8 mouse cellular contexts compared by ENCODE assay signal in genomic region chr1:133030461-133030860, GRCm38 (mm10). TPM values are rescaled to one million over a fixed set of nuclear protein-coding genes. Genes with fewer than 3 reads are reported as not detected.
DNase-seq lines count a peak whose midpoint lies in the region; ATAC-seq and TF ChIP-seq lines count a peak whose summit lies in the region.

Gene Mdm4 (minus strand): TSS chr1:133030561.

- no peaks in the 10 kb centered on the region; the same call in 1 of the 2 replicates for H3K4me1 ChIP-seq in heart, adult 2 months (ENCODE audit: control insufficient read depth, insufficient read depth, low read length)
- H3K4me1 ChIP-seq in midbrain, embryonic 13.5 days (replicated peaks): peaks cover 12% of the 10 kb centered on the region

- no peaks in the 10 kb centered on the region for H3K79me2 ChIP-seq in heart, adult 2 months (replicated peaks; ENCODE audit: control insufficient read depth, insufficient read depth, low read length)

- TF ChIP-seq CTCF in heart, adult 2 months (IDR thresholded peaks at IDR 0.05): no peak

- H3K9ac ChIP-seq in heart, adult 2 months (ENCODE audit: low read depth, low read length): no peak within 1 kb of the TSS
- H3K9ac ChIP-seq in midbrain, embryonic 13.5 days (replicated peaks): no peak within 1 kb of the TSS

- 95% methylated on average over 5 of the region's 5 CpGs for WGBS in heart, adult 2 months
- 95% methylated on average over 5 of the region's 5 CpGs for WGBS in midbrain, embryonic 13.5 days

- no peak for ATAC-seq in common myeloid progenitor, adult 5-6 weeks (replicated peaks; ENCODE audit: low read depth, poor library complexity, severe bottlenecking)
- no peak for ATAC-seq in midbrain, embryonic 13.5 days

- no peak within 1 kb of the TSS for H3K4me3 ChIP-seq in heart, adult 2 months
- H3K4me3 ChIP-seq in midbrain, embryonic 13.5 days (replicated peaks): no peak within 1 kb of the TSS

- no peak for TF ChIP-seq POLR2A in heart, adult 2 months (IDR thresholded peaks at IDR 0.05; ENCODE audit: insufficient read depth, low read depth, low read length)

- intact Hi-C loops in heart, adult 2 months (cut with DNase I): no loop called here

- no peak within 1 kb of the TSS for H3K27ac ChIP-seq in heart, adult 2 months
- no peak within 1 kb of the TSS for H3K27ac ChIP-seq in midbrain, embryonic 13.5 days

- no peaks in the 10 kb centered on the region for H3K27me3 ChIP-seq in heart, adult 2 months (ENCODE audit: control insufficient read depth, insufficient read depth, low read length)
- no peaks in the 10 kb centered on the region for H3K27me3 ChIP-seq in midbrain, embryonic 13.5 days

- no peak for TF ChIP-seq EP300 in heart, adult 2 months (IDR thresholded peaks at IDR 0.05; ENCODE audit: insufficient read depth, low read depth, low read length)

- H3K9me3 ChIP-seq in midbrain, embryonic 13.5 days: no peaks in the 10 kb centered on the region

- DNase-seq in layer of hippocampus, adult 8-10 months (ENCODE audit: low spot score in 2 of 2): no peak
- DNase-seq in layer of hippocampus, adult 11-12 months (ENCODE audit: low spot score): no peak
- DNase-seq in heart, adult 2 months: no peak
- no peak for DNase-seq in layer of hippocampus, postnatal 10 days (ENCODE audit: low spot score in 2 of 2)
- DNase-seq in cerebellum, adult 11 months: no peak
- no peak for DNase-seq in thymus, postnatal 4 days

- no peak within 1 kb of the TSS for H3K4me2 ChIP-seq in midbrain, embryonic 13.5 days (replicated peaks)

- no peaks in the 10 kb centered on the region for H3K36me3 ChIP-seq in heart, adult 2 months (ENCODE audit: control insufficient read depth, insufficient read depth, low read length)
- H3K36me3 ChIP-seq in midbrain, embryonic 13.5 days: no peaks in the 10 kb centered on the region

RNA-seq across cellular contexts. Expression of gene Mdm4, which starts in this region (rescaled TPM):
- total RNA-seq in layer of hippocampus, adult 8-10 months (2022): 100 to 1,000 TPM in 1 of 4 experiments, 10 to 100 TPM in 3; 86.9 to 117 (median 95.4) TPM
- total RNA-seq in common myeloid progenitor, adult 5-6 weeks (2017): 104 and 113 TPM in 2 replicates
- total RNA-seq in heart, adult 2 months (2021): 10 to 100 TPM; 23.7 to 25.9 TPM
- polyA plus RNA-seq in heart, adult 2 months (2012; rRNA removed): 22.9 and 43.2 TPM in 2 replicates
- total RNA-seq in layer of hippocampus, postnatal 10 days (2021): 10 to 100 TPM; 93.0 to 99.9 TPM
- polyA plus RNA-seq in midbrain, embryonic 13.5 days (2015; fragmentation: Nextera tagmentation; extraction: Ambion mirVana): 42.3 and 46.1 TPM in 2 replicates
